Mouse (Mus musculus): ENCODE measurements around the gene Cog7.
A peak's percentile ranks its signal among the peaks of the same experiment; 100 is the strongest.

The Cog7 gene

DNA sequence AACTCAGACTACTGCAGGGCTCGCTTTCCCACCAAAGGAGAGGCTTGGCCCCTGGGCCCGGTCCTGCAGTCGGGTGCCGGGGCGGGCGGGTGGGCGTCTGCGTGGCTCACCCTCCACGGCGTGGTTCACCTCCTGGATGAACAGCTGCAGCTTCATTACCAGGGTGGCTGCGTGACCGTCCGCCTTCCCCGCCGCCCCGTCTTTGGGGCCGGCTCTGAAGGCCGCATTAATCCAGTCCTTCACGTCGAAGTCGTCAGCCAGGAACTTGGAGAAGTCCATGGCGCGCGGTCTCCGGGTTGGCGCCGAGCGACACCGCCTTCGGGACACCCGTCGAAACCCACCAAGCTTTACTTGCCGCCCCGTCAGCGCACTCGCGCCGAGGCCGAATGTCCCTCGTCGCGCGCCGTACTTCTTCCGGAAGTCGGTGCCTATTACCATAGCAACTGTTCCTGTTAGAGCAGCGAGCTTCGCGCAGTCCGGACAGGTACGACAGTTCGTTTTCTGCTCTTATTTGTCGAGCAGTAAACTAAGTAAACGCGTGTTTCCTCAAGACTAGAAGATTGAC lies at the start of gene Cog7:
Gene Cog7, minus strand, starts transcription at position 405 of the 565 bp plus-strand sequence.
- peak; percentile 96 for DNase-seq

- peak; percentile 21 for DNase-seq
Measured at GRCm38 (mm10) chr7:122022131-122022530, 40.6 kb upstream of the Cog7 start.

DNA sequence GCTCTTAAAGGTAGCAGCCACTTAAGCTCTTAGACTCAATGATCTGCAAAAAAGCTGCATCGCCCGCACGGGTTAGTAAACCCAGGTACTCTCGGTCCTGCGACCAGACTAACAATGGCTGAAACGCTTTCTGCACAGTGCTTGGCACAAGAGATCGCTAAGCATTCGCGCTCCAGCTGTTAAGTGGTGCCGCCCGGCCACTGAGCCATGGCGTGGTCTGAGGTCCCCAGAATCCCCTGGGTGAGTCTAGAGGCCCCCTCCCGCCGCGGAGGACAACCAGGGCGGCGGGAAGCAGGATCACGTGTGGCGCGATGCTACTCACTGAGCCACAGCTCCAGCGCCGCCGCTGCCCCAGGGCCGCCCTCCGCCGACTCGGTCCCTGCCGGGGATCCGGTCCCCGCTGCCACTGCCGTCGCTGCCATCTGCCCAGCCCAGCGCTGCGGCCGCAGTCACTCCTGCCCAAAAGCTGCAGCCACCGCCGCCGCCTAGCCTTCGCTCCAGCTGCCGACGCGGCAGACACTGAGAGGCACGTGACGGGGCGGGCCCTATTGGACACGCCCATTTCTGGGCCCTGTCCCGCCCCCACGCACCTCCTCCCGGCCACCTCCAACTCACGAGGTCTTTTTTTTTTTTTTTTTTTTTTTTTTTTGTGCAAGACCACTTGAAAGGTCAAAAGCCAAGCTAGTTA lies 39.3 kb upstream of the Cog7 start, which contains the start of gene Gga2:
Gene Gga2, minus strand, starts transcription at position 556 of the 688 bp plus-strand sequence.
- peak; percentile 94 for DNase-seq

- DNase-seq, result peak; percentile 21
Measured at GRCm38 (mm10) chr7:122020273-122020666, 38.8 kb upstream of the Cog7 start.

GRCm38 (mm10) chr7:122018978-122019377 lies 37.5 kb upstream of the Cog7 start:
- DNase-seq, result no peak

- no peak for DNase-seq
Measured at GRCm38 (mm10) chr7:122018247-122018646, 36.7 kb upstream of the Cog7 start.

GRCm38 (mm10) chr7:122015734-122016133 lies 34.2 kb upstream of the Cog7 start:
- peak; percentile 39 for DNase-seq

GRCm38 (mm10) chr7:122015105-122015504 lies 33.6 kb upstream of the Cog7 start:
- DNase-seq, result peak; percentile 56

DNA sequence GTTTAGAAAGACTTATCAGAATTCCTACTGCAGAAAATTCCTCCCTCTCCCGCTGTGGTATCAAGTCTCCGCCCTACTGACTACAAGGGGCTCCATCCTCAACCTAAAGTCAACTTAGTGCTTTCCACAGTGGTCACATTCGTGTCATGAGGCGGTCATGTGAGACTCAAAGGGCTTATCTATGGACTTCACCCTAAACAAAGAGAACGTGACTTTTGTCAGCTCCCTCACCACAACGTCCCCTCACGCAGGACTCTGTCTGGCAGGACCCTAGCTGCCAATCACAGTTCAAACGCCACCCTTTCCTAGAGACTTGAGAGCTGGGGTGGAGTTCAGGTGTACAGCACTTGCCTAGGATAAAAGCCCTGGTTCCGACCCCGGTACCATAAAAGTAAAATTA lies 31.4 kb upstream of the Cog7 start:
- DNase-seq, result no peak

DNA sequence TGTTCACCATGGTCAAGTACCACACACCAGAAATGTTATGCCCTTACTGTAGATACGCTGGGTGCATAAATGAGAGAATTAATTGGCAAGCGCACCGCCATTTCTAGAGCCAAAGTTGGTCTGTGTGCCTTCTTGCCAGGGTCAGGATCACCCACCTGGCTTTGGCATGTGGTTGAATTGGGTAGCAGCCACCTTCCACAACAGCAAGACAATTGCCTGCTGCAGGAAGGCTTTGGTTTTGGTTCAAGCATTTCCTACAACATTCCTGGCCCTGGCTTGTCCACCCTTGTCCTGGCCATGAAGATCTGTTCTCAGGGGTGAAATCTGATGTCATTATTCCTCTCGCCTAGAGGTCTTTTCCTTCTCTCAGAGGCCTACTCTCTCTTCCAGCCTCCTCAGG lies 30.9 kb upstream of the Cog7 start:
- no peak for DNase-seq

- no peak for DNase-seq
Measured at GRCm38 (mm10) chr7:122000396-122000795, 18.9 kb upstream of the Cog7 start.

DNA sequence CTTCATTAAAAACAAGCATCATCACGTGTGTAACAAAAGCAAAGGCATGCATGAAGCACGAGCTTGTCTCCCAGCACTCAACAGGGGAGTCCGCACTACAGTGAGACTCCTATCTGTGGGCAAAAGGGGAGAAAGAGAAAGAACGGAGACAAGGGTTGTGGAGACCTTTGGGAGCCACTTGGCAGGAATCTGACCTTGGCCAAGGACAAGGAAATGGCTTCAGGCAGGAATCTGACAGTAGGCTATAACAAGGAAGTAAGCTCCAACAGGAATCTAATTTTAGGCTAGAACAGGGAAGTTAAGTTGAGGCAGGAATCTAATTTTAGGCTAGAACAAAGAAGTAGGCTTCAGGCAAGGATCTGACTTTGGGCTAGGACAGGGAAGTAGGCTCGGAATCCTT lies 14.4 kb upstream of the Cog7 start:
- no peak for DNase-seq

- peak; percentile 80 for DNase-seq
Measured at GRCm38 (mm10) chr7:121975031-121975430, 6.5 kb downstream of the Cog7 start.

DNA sequence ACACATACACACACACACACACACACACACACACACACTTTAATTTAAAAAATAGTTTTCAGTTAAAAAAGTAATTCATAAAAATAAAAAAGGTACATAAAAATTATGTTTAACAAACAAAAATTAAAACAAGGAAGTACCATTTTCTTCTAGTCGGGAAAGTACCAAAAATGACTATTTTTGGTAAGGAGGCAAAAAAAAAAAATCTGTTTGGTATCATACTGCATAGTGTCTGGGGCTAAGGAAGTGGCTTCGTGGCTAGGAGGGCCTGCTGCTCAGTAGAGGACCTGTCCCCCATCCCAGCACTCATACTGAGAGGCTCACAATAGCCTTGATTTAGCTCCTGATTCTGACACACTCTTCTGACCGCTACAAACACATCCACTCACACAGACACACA lies 9.8 kb downstream of the Cog7 start:
- DNase-seq, result no peak

- no peak for DNase-seq
Measured at GRCm38 (mm10) chr7:121970250-121970649, 11.3 kb downstream of the Cog7 start.

- no peak for DNase-seq
Measured at GRCm38 (mm10) chr7:121968816-121969215, 12.7 kb downstream of the Cog7 start.

- no peak for DNase-seq
Measured at GRCm38 (mm10) chr7:121968242-121968641, 13.3 kb downstream of the Cog7 start.

GRCm38 (mm10) chr7:121966169-121966568 lies 15.3 kb downstream of the Cog7 start:
- no peak for DNase-seq

DNA sequence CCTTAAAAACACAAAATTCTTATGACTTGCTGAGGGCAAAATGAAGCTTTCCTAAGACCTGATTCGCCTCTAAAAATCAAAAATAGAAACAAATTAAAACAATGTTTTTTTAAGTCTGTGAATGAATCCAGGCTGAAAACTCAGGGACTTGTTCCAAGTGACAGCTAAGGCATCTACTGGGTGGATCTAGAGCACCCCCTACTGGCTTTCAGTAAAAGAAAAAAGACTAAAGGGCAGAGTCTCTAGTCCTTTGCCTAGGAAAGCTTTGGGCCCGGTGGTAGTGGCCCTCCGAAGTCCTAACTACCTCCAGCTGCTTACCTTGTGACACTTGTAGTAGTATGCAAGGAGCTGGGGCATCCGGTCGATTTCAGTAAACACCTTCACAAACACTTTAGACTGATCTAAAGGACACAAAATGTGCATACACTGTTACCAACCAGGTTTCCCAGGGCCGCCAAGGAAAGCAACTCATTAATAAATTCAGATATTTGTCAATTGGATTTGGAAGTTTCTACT lies 17.6 kb downstream of the Cog7 start:
- DNase-seq, result peak; percentile 60

DNA sequence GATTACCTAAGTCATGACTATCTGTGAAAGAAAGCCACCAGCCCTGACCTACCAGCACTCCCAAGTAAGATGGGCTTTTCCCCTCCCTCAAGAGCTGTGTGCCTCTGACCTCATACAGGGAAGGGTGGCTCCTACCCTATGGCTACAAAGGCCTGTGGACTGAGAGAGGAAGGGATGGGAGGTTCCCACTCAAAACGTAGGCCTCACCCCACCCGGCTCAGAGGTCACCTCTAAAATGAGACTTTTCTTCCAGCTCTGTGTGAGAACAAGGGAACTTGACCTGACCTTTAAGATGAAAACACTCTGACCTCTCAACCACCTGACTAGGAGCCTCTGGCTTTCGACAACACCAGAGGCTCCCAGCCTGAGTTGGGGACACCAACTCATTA lies 18.9 kb downstream of the Cog7 start:
- no peak for DNase-seq

DNA sequence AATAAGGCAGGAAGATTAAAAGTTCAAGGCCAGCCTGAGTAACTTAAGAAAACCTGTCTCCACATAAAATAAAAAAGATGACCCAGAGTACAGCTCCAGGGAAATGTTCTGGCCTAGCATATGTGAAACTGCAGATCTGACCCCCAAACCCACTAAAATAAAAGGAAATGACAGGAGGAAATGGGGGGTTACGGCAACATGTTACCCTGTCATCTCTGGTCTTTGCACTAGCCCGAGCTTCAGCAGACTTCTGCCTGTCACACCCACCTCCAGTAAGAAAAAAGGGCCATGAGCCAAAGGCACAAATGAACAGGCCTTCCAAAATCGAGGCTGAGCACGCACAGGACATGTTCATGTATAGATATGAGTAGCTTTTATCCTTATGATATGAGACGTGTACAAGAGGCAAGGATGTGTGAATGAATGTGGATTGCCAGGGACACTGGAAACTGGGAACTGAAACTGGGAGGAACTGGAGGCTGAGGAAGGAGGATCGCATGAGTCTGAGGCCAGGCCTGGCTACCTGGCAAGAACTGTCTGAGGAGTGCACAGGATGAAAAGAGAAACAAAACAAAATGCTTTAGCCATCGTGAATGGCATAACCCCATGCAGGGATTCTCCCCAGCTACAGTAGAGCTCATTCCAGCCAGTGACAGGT lies 19.5 kb downstream of the Cog7 start:
- DNase-seq, result no peak

DNA sequence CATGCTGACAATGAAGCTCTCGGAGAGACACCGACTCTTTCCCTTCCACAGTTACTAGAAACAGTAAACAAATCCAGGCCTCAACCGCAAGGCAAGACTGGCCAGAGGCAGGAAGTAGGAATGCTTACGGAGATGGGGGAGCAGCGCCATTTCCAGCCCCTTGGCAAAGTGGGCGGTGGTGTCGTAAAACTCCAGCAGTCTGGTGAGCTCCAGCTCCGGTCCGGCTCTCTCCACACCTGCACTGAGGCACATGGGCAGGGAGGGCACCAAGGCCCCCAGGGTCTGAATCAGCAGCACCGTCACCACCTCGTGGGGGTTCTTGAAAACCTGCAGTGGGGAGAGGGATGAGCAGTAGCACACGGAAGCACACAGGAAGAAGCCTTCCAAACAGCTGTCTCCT lies 25.7 kb downstream of the Cog7 start:
- DNase-seq, result no peak

DNA sequence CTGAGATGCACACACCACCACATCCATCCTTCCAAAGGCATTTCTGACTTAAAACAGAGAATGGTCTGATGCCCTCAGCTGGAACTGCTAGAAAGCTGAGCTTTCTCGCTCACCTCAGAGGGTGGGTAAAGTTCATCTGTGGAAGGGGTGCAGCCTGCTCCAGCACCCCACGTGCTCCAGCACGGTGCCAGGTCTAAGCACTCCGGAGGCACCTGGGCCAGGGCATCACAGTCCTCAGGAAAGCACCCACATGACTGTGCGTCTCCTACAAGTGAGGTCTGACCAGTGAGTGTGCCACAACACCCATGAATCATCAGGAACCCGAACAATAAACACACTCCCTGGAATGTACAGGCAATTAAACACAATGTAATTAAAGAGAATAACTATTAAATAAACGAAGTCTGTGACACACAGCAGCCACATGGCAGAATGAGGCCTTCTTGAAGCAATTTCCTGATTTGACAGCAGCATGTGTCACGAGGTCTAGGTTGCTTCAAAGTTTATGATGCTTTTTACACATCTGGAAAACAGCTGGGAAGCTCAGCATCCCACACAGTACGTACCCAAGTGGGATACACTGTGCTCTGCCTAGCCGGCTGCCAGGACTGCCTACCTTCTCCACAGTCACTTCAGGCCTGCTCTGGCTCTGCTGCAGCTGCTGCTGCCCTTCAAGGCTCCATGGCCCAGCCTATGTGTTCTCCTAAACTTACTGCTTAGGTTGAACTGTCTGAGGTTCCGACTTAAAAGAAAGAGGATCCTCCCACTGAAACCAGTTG lies 26.4 kb downstream of the Cog7 start:
- DNase-seq, result no peak
